Mouse (Mus musculus) heart, embryonic 16.5 days (tissue): ENCODE measurements around the gene Inpp4b. TPM values are rescaled to one million over a fixed set of nuclear protein-coding genes. Genes with fewer than 3 reads are reported as not detected.

ENCODE experiments used
- ATAC-seq: fragments of 200-750 bp; cut with Nextera tagmentation; replicated peaks from 2 replicates; pipeline ENCODE4 v1.8.0; 2017; ENCODE audit warnings: moderate number of reproducible peaks; ENCODE audit not compliant: insufficient read depth, low FRiP score; ENCODE audit errors: extremely low read depth
- H3K27ac ChIP-seq: fragments of 300-500 bp; sonication (generic); 2 replicates; pipeline ENCODE4 v1.5.1; 2014; ENCODE audit warnings: mild to moderate bottlenecking, low read length, control low read depth, moderate library complexity
- H3K27me3 ChIP-seq: fragments of 300-500 bp; sonication (generic); 2 replicates; pipeline ENCODE4 v1.6.1; 2014; ENCODE audit warnings: low read length, mixed read lengths; ENCODE audit not compliant: control insufficient read depth, insufficient read depth
- H3K36me3 ChIP-seq: fragments of 300-500 bp; sonication (generic); 2 replicates; pipeline ENCODE4 v1.6.1; 2014; ENCODE audit not compliant: control insufficient read depth, insufficient read depth
- H3K4me1 ChIP-seq: fragments of 300-500 bp; sonication (generic); 2 replicates; pipeline ENCODE4 v1.6.1; 2014; ENCODE audit warnings: low read length, mixed read lengths; ENCODE audit not compliant: control insufficient read depth, insufficient read depth
- H3K4me2 ChIP-seq: fragments of 300-500 bp; sonication (generic); 2 replicates; pipeline ENCODE4 v1.6.1; 2014; ENCODE audit warnings: low read depth, mild to moderate bottlenecking, control low read depth, low read length
- H3K4me3 ChIP-seq: fragments of 300-500 bp; sonication (generic); 2 replicates; pipeline ENCODE4 v1.5.1; 2014; ENCODE audit warnings: mild to moderate bottlenecking, control low read depth, low read length
- H3K9ac ChIP-seq: fragments of 300-500 bp; sonication (generic); 2 replicates; pipeline ENCODE4 v1.6.1; 2014; ENCODE audit warnings: low read length, control low read depth
- H3K9me3 ChIP-seq: fragments of 300-500 bp; sonication (generic); replicated peaks from 2 replicates; pipeline ENCODE4 v1.6.1; 2016; ENCODE audit warnings: low read length; ENCODE audit not compliant: control insufficient read depth
- WGBS: fragments of 180-500 bp; shearing (Covaris S2); extraction: QIAGEN DNeasy Blood & Tissue Kit; methylation state at CpG from one replicate; pipeline ENCODE4 v1.1.7; 2014; 5-methylcytosine and 5-hydroxymethylcytosine counted together
- polyA plus RNA-seq: library from polyadenylated mRNA; unstranded; fragments of >200 nt; fragmentation: Nextera tagmentation; extraction: Ambion mirVana; gene quantifications from 2 replicates; pipeline ENCODE4 v1.2.1, GENCODE M21; 2015

The Inpp4b gene
- polyA plus RNA-seq, 1 experiment from 2014 or later = 12.2 TPM

- Histone ChIP-seq H3K4me2 (no peak overlapping the region), H3K4me1 (peaks cover 16% of the 10 kb centered on the region), H3K4me3 (no peak overlapping the region), H3K27me3 (no peaks in the 10 kb centered on the region), H3K9ac (no peak overlapping the region), H3K27ac (no peak overlapping the region), H3K36me3 (no peaks in the 10 kb centered on the region), H3K9me3 (no peaks in the 10 kb centered on the region)
- ATAC-seq = no peak
- WGBS = 48% methylated on average over 4 of the region's 4 CpGs
Measured at GRCm38 (mm10) chr8:81853184-81853583, 510.8 kb downstream of the Inpp4b start.

- Histone ChIP-seq H3K27me3 (no peaks in the 10 kb centered on the region), H3K4me2 (peak overlapping the region; percentile 59), H3K27ac (peak overlapping the region; percentile 76), H3K4me3 (peak overlapping the region; percentile 25), H3K9ac (peak overlapping the region; percentile 54), H3K36me3 (no peaks in the 10 kb centered on the region), H3K9me3 (no peaks in the 10 kb centered on the region), H3K4me1 (peaks cover 16% of the 10 kb centered on the region)
- ATAC-seq = peak; percentile 77
- 22% methylated on average over 8 of the region's 8 CpGs for WGBS
Measured at GRCm38 (mm10) chr8:81854543-81854942, 512.2 kb downstream of the Inpp4b start.

- Histone ChIP-seq H3K27me3 (no peaks in the 10 kb centered on the region), H3K4me3 (no peak overlapping the region; the same call in 1 of the 2 replicates), H3K9ac (no peak overlapping the region), H3K4me1 (peaks cover 16% of the 10 kb centered on the region), H3K27ac (no peak overlapping the region), H3K4me2 (peak overlapping the region; percentile 59), H3K9me3 (no peaks in the 10 kb centered on the region), H3K36me3 (no peaks in the 10 kb centered on the region)
- no peak for ATAC-seq
- WGBS = 77% methylated on average over 1 of the region's 1 CpGs
Measured at GRCm38 (mm10) chr8:81855009-81855408, 512.7 kb downstream of the Inpp4b start.

GRCm38 (mm10) chr8:81856120-81856519 is 513.8 kb downstream of the Inpp4b start:
- Histone ChIP-seq H3K27me3 (no peaks in the 10 kb centered on the region), H3K27ac (peak overlapping the region; percentile 86), H3K9me3 (no peaks in the 10 kb centered on the region), H3K9ac (peak overlapping the region; percentile 68), H3K36me3 (no peaks in the 10 kb centered on the region), H3K4me1 (peaks cover 16% of the 10 kb centered on the region), H3K4me2 (peak overlapping the region; percentile 64), H3K4me3 (peak overlapping the region; percentile 50)
- ATAC-seq = no peak
- WGBS = 29% methylated on average over 4 of the region's 4 CpGs

- Histone ChIP-seq H3K9me3 (no peaks in the 10 kb centered on the region), H3K36me3 (no peaks in the 10 kb centered on the region), H3K27me3 (no peaks in the 10 kb centered on the region), H3K4me3 (peak overlapping the region; percentile 50), H3K4me2 (peak overlapping the region; percentile 64), H3K27ac (peak overlapping the region; percentile 86), H3K9ac (peak overlapping the region; percentile 68), H3K4me1 (peaks cover 16% of the 10 kb centered on the region)
- 43% methylated on average over 6 of the region's 6 CpGs for WGBS
- ATAC-seq = no peak
Measured at GRCm38 (mm10) chr8:81856608-81857007, 514.3 kb downstream of the Inpp4b start.

GRCm38 (mm10) chr8:81858393-81858792 is 516.0 kb downstream of the Inpp4b start:
- no peak overlapping the region for H3K4me3 ChIP-seq
- no peak overlapping the region for H3K27ac ChIP-seq
- no peak for ATAC-seq
- no peaks in the 10 kb centered on the region for H3K36me3 ChIP-seq
- no peaks in the 10 kb centered on the region for H3K27me3 ChIP-seq
- no peak overlapping the region for H3K9ac ChIP-seq
- WGBS = 89% methylated on average over 4 of the region's 4 CpGs
- no peak overlapping the region for H3K4me2 ChIP-seq
- no peaks in the 10 kb centered on the region for H3K9me3 ChIP-seq
- peaks cover 19% of the 10 kb centered on the region for H3K4me1 ChIP-seq

- WGBS = 73% methylated on average over 1 of the region's 1 CpGs
- H3K4me1 ChIP-seq = peaks cover 11% of the 10 kb centered on the region
- no peak overlapping the region for H3K4me3 ChIP-seq
- no peak overlapping the region for H3K9ac ChIP-seq
- ATAC-seq = no peak
- no peak overlapping the region for H3K4me2 ChIP-seq
- no peaks in the 10 kb centered on the region for H3K9me3 ChIP-seq
- H3K27me3 ChIP-seq = no peaks in the 10 kb centered on the region
- H3K27ac ChIP-seq = no peak overlapping the region
- H3K36me3 ChIP-seq = no peaks in the 10 kb centered on the region
Measured at GRCm38 (mm10) chr8:81859805-81860204, 517.4 kb downstream of the Inpp4b start.

GRCm38 (mm10) chr8:81861311-81861710 is 519.0 kb downstream of the Inpp4b start:
- no peaks in the 10 kb centered on the region for H3K27me3 ChIP-seq
- H3K36me3 ChIP-seq = no peaks in the 10 kb centered on the region
- H3K4me1 ChIP-seq = peaks cover 10% of the 10 kb centered on the region
- H3K9ac ChIP-seq = no peak overlapping the region
- 85% methylated on average over 8 of the region's 8 CpGs for WGBS
- no peak overlapping the region for H3K4me2 ChIP-seq
- ATAC-seq = no peak
- H3K27ac ChIP-seq = no peak overlapping the region
- H3K9me3 ChIP-seq = no peaks in the 10 kb centered on the region
- no peak overlapping the region for H3K4me3 ChIP-seq

- no peak for ATAC-seq
- peaks cover 12% of the 10 kb centered on the region for H3K4me1 ChIP-seq
- no peak overlapping the region for H3K27ac ChIP-seq
- no peak overlapping the region for H3K9ac ChIP-seq
- H3K4me3 ChIP-seq = no peak overlapping the region
- H3K9me3 ChIP-seq = no peaks in the 10 kb centered on the region
- no peak overlapping the region for H3K4me2 ChIP-seq
- no peaks in the 10 kb centered on the region for H3K27me3 ChIP-seq
- no peaks in the 10 kb centered on the region for H3K36me3 ChIP-seq
Measured at GRCm38 (mm10) chr8:81862738-81863137, 520.4 kb downstream of the Inpp4b start.
